Mouse (Mus musculus) adrenal gland, adult (tissue): ENCODE results near the gene Dis3l.

ENCODE experiments used
- DNase-seq, 2 experiments: peaks; one replicate each; pipeline ENCODE4 v3.0.0; 2022 to 2023; ENCODE audit warnings: low spot score in 1 of 2; ENCODE audit not compliant: inconsistent age in 2 of 2

The Dis3l gene

GRCm38 (mm10) chr9:64261023-64261422, 80.1 kb downstream of the Dis3l start:
- DNase-seq = no peak

GRCm38 (mm10) chr9:64259906-64260305, 81.2 kb downstream of the Dis3l start:
- no peak for DNase-seq
